Mouse (Mus musculus): ENCODE results near the gene Gabrd. TPM values are rescaled to one million over a fixed set of nuclear protein-coding genes. Genes with fewer than 3 reads are reported as not detected.

The Gabrd gene
- 0.18 TPM in 1 of 2 replicates, not detected in the other for polyA plus RNA-seq (2014; fragmentation: Nextera tagmentation; extraction: Ambion mirVana)

DNA sequence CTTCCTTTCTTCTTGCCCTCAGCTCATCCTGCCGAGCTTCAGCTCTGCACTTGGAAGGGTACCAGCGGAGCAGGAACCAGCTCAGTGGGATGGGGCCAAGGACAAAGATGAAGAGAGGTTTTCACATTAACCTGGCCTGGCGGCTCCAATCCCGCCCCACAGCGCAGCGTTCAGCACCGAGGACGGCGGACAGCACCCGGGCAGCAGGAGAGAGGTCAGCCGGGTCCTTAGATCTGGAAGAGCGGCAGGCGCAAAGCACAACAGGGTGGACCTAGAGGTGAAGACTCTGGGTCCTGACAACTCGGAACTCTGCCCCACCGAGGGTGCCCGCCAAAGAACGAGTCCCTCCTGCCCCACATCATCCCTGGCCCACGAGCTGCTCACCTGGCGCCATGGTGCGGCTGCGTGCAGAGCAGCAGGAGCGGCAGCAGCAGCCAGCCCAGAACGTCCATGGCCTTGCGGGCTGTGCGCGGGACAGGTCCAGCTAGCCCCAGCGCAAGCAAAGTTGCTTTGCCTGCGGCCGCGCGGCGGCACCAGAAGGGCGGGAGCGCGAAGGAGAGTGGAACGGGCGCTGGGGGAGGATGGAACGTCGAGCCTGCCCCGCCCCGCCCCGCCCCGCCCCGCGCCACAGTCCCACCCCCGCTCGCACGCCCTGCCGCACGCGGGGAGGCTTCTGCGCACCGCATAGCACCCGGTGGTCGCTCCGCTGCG lies at the start of gene Gabrd:
Gabrd (minus strand) TSS at position 602 of the 711 bp plus-strand sequence.
- Histone ChIP-seq H3K9me3 (ENCODE audit: control insufficient read depth, low read length) (no peaks in the 10 kb centered on the region), H3K27me3 (replicated peaks; ENCODE audit: control insufficient read depth, insufficient read depth, low read length) (peaks cover 26% of the 10 kb centered on the region), H3K9ac (ENCODE audit: low read length) (no peak within 1 kb of the TSS), H3K36me3 (ENCODE audit: control insufficient read depth, insufficient read depth, low read length) (no peaks in the 10 kb centered on the region), H3K4me1 (replicated peaks; ENCODE audit: control insufficient read depth, insufficient read depth, low read length) (0 out of 2 replicates have a peak, but pooled peaks cover 5% of the 10 kb centered on the region), H3K4me3 (ENCODE audit: low read depth, low read length) (peak within 1 kb of the TSS; percentile 33), H3K4me2 (ENCODE audit: low read length) (peak within 1 kb of the TSS; percentile 71), H3K27ac (ENCODE audit: low read depth) (no peak within 1 kb of the TSS)
- DNase-seq (ENCODE audit: low spot score) = peak; percentile 91
- ATAC-seq (replicated peaks; ENCODE audit: low FRiP score, low TSS enrichment, low read depth) = peak; percentile 70
- under 1% methylated on average over 53 of the region's 57 CpGs for WGBS

DNA sequence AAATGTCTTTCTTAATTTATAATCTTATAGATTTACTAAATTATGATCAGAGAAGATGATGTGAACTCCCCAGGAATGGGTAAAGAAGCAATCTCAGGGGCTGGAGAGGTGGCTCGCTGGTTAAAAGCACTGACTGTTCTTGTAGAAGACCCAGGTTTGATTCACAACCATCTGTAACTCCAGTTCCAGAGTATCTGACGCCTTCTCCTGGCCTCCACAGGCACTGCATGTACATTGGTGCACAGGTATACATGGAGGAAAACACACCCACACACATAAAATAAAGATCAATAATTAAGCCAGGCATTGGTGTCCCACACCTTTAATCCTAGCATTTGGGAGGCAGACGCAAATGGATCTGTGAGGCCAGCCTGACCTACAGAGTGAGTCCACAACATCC lies 44.9 kb upstream of the Gabrd start:
- Histone ChIP-seq H3K9me3 (ENCODE audit: control insufficient read depth, low read length) (no peaks in the 10 kb centered on the region), H3K9ac (ENCODE audit: low read length) (no peak overlapping the region), H3K27me3 (replicated peaks; ENCODE audit: control insufficient read depth, insufficient read depth, low read length) (no peaks in the 10 kb centered on the region), H3K4me3 (ENCODE audit: low read depth, low read length) (no peak overlapping the region), H3K36me3 (ENCODE audit: control insufficient read depth, insufficient read depth, low read length) (no peaks in the 10 kb centered on the region), H3K27ac (ENCODE audit: low read depth) (no peak overlapping the region), H3K4me1 (replicated peaks; ENCODE audit: control insufficient read depth, insufficient read depth, low read length) (no peaks in the 10 kb centered on the region), H3K4me2 (ENCODE audit: low read length) (no peak overlapping the region)
- DNase-seq (ENCODE audit: low spot score) (no peak), ATAC-seq (replicated peaks; ENCODE audit: low FRiP score, low TSS enrichment, low read depth) (no peak)
- WGBS = 66% methylated on average over 3 of the region's 3 CpGs

DNA sequence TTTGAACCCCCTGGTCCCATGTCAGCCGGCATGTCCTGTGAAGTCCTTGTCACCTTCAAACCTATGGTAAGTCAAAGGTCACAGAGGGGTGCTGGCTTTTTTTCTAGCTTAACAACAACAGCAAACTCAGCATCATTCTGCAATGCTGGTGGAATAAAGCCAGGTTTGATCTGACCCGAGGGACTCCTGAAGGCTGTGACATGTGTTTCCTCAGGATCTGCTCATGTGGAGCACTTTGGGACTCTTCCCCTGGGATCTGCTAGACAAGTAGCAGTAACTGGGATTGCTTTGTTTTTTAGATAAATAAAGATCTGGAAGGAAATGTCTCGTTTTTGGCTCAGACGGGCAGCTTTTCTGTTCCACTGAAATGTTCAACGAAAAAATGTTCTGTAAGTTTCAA lies 36.1 kb upstream of the Gabrd start:
- no peaks in the 10 kb centered on the region for H3K27me3 ChIP-seq (replicated peaks; ENCODE audit: control insufficient read depth, insufficient read depth, low read length)
- H3K4me3 ChIP-seq (ENCODE audit: low read depth, low read length) = no peak overlapping the region
- H3K9me3 ChIP-seq (ENCODE audit: control insufficient read depth, low read length) = no peaks in the 10 kb centered on the region
- H3K27ac ChIP-seq (ENCODE audit: low read depth) = no peak overlapping the region
- no peak overlapping the region for H3K9ac ChIP-seq (ENCODE audit: low read length)
- no peaks in the 10 kb centered on the region for H3K4me1 ChIP-seq (replicated peaks; ENCODE audit: control insufficient read depth, insufficient read depth, low read length)
- H3K4me2 ChIP-seq (ENCODE audit: low read length) = no peak overlapping the region
- DNase-seq (ENCODE audit: low spot score) = no peak
- WGBS = 78% methylated on average over 5 of the region's 5 CpGs
- H3K36me3 ChIP-seq (ENCODE audit: control insufficient read depth, insufficient read depth, low read length) = no peaks in the 10 kb centered on the region
- ATAC-seq (replicated peaks; ENCODE audit: low FRiP score, low TSS enrichment, low read depth) = no peak

DNA sequence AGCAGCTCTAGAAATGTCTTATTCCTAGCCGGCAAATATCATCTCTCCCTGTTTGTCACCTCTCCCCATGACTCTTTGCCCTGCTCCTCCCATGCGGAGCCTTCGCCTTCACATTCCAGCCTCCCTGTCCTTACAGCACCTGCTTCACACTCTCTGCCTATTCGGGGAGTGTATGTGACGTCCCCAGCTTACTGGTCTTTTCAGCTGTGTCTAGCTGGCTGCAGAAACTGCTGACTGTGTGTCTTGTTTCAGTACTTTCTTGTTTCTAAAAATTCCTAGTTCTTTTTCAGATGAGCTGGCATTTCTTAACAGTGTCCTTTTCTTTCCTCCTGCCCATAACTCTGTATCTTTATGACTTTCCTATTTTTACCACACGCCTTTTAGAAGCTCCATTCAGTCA lies 34.4 kb upstream of the Gabrd start:
- DNase-seq (ENCODE audit: low spot score) (no peak), ATAC-seq (replicated peaks; ENCODE audit: low FRiP score, low TSS enrichment, low read depth) (no peak)
- WGBS = 82% methylated on average over 6 of the region's 6 CpGs
- Histone ChIP-seq H3K27ac (ENCODE audit: low read depth) (no peak overlapping the region), H3K4me2 (ENCODE audit: low read length) (no peak overlapping the region), H3K9me3 (ENCODE audit: control insufficient read depth, low read length) (no peaks in the 10 kb centered on the region), H3K4me1 (replicated peaks; ENCODE audit: control insufficient read depth, insufficient read depth, low read length) (no peaks in the 10 kb centered on the region), H3K36me3 (ENCODE audit: control insufficient read depth, insufficient read depth, low read length) (no peaks in the 10 kb centered on the region), H3K9ac (ENCODE audit: low read length) (no peak overlapping the region), H3K27me3 (replicated peaks; ENCODE audit: control insufficient read depth, insufficient read depth, low read length) (no peaks in the 10 kb centered on the region), H3K4me3 (ENCODE audit: low read depth, low read length) (no peak overlapping the region)

DNA sequence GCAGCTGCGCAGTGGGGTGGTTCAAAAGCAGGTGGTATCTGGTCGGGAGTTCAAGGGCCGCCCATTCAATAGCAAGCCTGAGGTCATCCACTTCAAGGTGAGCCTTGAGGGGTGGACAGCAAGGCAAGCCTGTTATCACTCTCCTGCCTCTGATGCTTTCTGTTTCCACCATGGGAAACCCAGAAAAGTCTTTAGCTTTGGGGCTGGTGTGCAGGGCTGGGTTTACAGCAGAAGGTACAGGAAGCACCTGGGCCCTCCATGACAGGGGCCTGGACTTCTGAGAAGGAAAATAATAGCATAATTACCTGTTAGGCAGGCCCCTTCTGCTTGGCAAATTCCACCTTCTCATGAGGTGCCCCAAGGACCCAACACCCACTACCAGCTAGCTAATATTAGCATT lies 31.3 kb upstream of the Gabrd start:
- Histone ChIP-seq H3K4me2 (ENCODE audit: low read length) (no peak overlapping the region), H3K4me3 (ENCODE audit: low read depth, low read length) (no peak overlapping the region), H3K9me3 (ENCODE audit: control insufficient read depth, low read length) (no peaks in the 10 kb centered on the region), H3K36me3 (ENCODE audit: control insufficient read depth, insufficient read depth, low read length) (no peaks in the 10 kb centered on the region), H3K27ac (ENCODE audit: low read depth) (no peak overlapping the region), H3K27me3 (replicated peaks; ENCODE audit: control insufficient read depth, insufficient read depth, low read length) (no peaks in the 10 kb centered on the region), H3K9ac (ENCODE audit: low read length) (no peak overlapping the region), H3K4me1 (replicated peaks; ENCODE audit: control insufficient read depth, insufficient read depth, low read length) (no peaks in the 10 kb centered on the region)
- ATAC-seq (replicated peaks; ENCODE audit: low FRiP score, low TSS enrichment, low read depth) (no peak), DNase-seq (ENCODE audit: low spot score) (no peak)
- 83% methylated on average over 3 of the region's 3 CpGs for WGBS

DNA sequence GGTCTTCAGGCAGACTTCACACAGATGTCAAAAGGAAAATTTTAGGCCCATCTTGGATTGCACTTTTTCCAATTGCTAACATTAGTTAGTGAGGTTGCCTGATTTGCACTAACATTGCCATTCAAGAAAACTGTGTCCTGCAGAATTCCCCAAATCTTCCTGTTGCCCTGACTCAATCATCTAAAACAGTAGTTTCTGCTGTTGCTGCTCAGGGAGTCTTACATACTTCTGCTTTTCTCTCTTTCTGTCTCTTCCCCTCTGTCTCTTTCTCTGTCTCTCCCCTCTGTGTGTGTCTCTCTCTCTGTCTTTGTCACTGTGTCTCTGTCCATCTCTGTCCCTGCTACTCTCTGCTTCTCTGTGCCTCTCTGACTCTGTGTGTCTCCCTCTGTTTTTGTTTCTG lies 30.5 kb upstream of the Gabrd start:
- Histone ChIP-seq H3K4me3 (ENCODE audit: low read depth, low read length) (no peak overlapping the region), H3K9ac (ENCODE audit: low read length) (no peak overlapping the region), H3K36me3 (ENCODE audit: control insufficient read depth, insufficient read depth, low read length) (no peaks in the 10 kb centered on the region), H3K4me2 (ENCODE audit: low read length) (no peak overlapping the region), H3K4me1 (replicated peaks; ENCODE audit: control insufficient read depth, insufficient read depth, low read length) (no peaks in the 10 kb centered on the region), H3K27me3 (replicated peaks; ENCODE audit: control insufficient read depth, insufficient read depth, low read length) (no peaks in the 10 kb centered on the region), H3K27ac (ENCODE audit: low read depth) (no peak overlapping the region), H3K9me3 (ENCODE audit: control insufficient read depth, low read length) (no peaks in the 10 kb centered on the region)
- DNase-seq (ENCODE audit: low spot score) (no peak), ATAC-seq (replicated peaks; ENCODE audit: low FRiP score, low TSS enrichment, low read depth) (no peak)

DNA sequence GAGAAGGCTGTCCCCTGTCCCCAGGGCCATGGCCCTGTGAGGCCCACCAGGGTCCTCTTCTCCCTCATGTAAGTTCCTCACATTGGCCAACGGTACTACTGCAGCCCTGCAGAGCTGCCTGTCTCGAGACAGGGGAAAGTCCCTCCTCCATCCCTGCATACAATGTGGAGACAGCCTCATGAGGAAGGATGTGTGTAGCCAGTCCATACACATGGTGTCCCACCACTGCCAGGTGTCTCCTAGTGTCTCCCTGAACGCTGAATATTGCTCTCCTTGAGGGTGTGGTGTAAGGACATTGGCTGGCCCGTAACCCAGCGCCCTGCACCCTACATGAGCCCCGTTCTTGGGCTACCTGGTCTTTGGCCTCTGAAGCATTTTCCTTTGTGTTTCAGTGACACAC lies 28.4 kb upstream of the Gabrd start:
- Histone ChIP-seq H3K27ac (ENCODE audit: low read depth) (no peak overlapping the region), H3K9me3 (ENCODE audit: control insufficient read depth, low read length) (no peaks in the 10 kb centered on the region), H3K36me3 (ENCODE audit: control insufficient read depth, insufficient read depth, low read length) (no peaks in the 10 kb centered on the region), H3K4me1 (replicated peaks; ENCODE audit: control insufficient read depth, insufficient read depth, low read length) (no peaks in the 10 kb centered on the region), H3K27me3 (replicated peaks; ENCODE audit: control insufficient read depth, insufficient read depth, low read length) (no peaks in the 10 kb centered on the region), H3K4me2 (ENCODE audit: low read length) (no peak overlapping the region), H3K9ac (ENCODE audit: low read length) (no peak overlapping the region), H3K4me3 (ENCODE audit: low read depth, low read length) (no peak overlapping the region)
- DNase-seq (ENCODE audit: low spot score) (no peak), ATAC-seq (replicated peaks; ENCODE audit: low FRiP score, low TSS enrichment, low read depth) (no peak; the same call in 1 of the 2 replicates)
- 83% methylated on average over 6 of the region's 6 CpGs for WGBS

DNA sequence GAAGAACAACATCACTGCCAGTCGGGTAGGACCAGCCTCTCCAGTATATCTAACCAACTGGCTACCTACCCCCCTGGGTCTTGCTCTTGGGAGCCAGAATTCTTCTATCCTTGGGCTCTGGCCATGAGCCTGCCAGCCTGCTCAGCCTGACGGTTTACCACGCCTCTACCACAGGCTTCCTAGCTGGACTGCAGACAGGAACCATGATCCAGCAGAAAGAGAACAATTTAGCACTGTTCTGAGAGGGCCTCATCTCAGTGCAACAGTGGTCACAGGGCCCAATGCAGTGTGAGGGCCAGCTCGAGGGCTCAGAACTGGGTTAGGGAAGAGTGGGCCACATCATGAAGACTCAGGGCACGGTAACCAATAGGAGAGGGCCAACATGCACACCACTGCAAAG lies 26.1 kb upstream of the Gabrd start:
- Histone ChIP-seq H3K27me3 (replicated peaks; ENCODE audit: control insufficient read depth, insufficient read depth, low read length) (no peaks in the 10 kb centered on the region), H3K9ac (ENCODE audit: low read length) (no peak overlapping the region), H3K27ac (ENCODE audit: low read depth) (no peak overlapping the region), H3K36me3 (ENCODE audit: control insufficient read depth, insufficient read depth, low read length) (no peaks in the 10 kb centered on the region), H3K9me3 (ENCODE audit: control insufficient read depth, low read length) (no peaks in the 10 kb centered on the region), H3K4me1 (replicated peaks; ENCODE audit: control insufficient read depth, insufficient read depth, low read length) (no peaks in the 10 kb centered on the region), H3K4me3 (ENCODE audit: low read depth, low read length) (no peak overlapping the region), H3K4me2 (ENCODE audit: low read length) (no peak overlapping the region)
- DNase-seq (ENCODE audit: low spot score) (no peak), ATAC-seq (replicated peaks; ENCODE audit: low FRiP score, low TSS enrichment, low read depth) (no peak)
- WGBS = 82% methylated on average over 5 of the region's 5 CpGs

All from intestine, embryonic 14.5 days (tissue).